Mouse (Mus musculus) hindbrain, embryonic 16.5 days (tissue): ENCODE measurements around the gene Scpep1. TPM values are rescaled to one million over a fixed set of nuclear protein-coding genes. Genes with fewer than 3 reads are reported as not detected.

ENCODE experiments used
- ATAC-seq: fragments of 200-750 bp; cut with Nextera tagmentation; 2 replicates; pipeline ENCODE4 v1.8.0; 2017; ENCODE audit warnings: moderate TSS enrichment, moderate library complexity
- H3K27ac ChIP-seq: fragments of 300-500 bp; sonication (generic); 2 replicates; pipeline ENCODE4 v1.5.1; 2014; ENCODE audit warnings: low read depth, mild to moderate bottlenecking, control low read depth, low read length, moderate library complexity
- H3K27me3 ChIP-seq: fragments of 300-500 bp; sonication (generic); replicated peaks from 2 replicates; pipeline ENCODE4 v1.6.1; 2014; ENCODE audit warnings: low read length; ENCODE audit not compliant: control insufficient read depth, insufficient read depth
- H3K36me3 ChIP-seq: fragments of 300-500 bp; sonication (generic); 2 replicates; pipeline ENCODE4 v1.6.1; 2014; ENCODE audit warnings: mild to moderate bottlenecking, low read length, moderate library complexity, mixed read lengths; ENCODE audit not compliant: control insufficient read depth, insufficient read depth
- H3K4me1 ChIP-seq: fragments of 300-500 bp; sonication (generic); 2 replicates; pipeline ENCODE4 v1.6.1; 2014; ENCODE audit warnings: low read depth, low read length; ENCODE audit not compliant: control insufficient read depth, insufficient read depth
- H3K4me2 ChIP-seq: fragments of 300-500 bp; sonication (generic); 2 replicates; pipeline ENCODE4 v1.6.1; 2014; ENCODE audit warnings: mild to moderate bottlenecking, low read length, control low read depth, moderate library complexity
- H3K4me3 ChIP-seq: fragments of 300-500 bp; sonication (generic); 2 replicates; pipeline ENCODE4 v1.5.1; 2014; ENCODE audit warnings: mild to moderate bottlenecking, low read length, control low read depth, moderate library complexity
- H3K9ac ChIP-seq: fragments of 300-500 bp; sonication (generic); 2 replicates; pipeline ENCODE4 v1.6.1; 2014; ENCODE audit warnings: low read depth, mild to moderate bottlenecking, control low read depth, low read length, moderate library complexity
- H3K9me3 ChIP-seq: fragments of 300-500 bp; sonication (generic); 2 replicates; pipeline ENCODE4 v1.6.1; 2014; ENCODE audit warnings: mild to moderate bottlenecking, low read length, moderate library complexity; ENCODE audit not compliant: control insufficient read depth
- WGBS: fragments of 180-500 bp; shearing (Covaris S2); extraction: QIAGEN DNeasy Blood & Tissue Kit; methylation state at CpG from one replicate; pipeline ENCODE4 v1.1.7; 2014; 5-methylcytosine and 5-hydroxymethylcytosine counted together
- polyA plus RNA-seq: library from polyadenylated mRNA; unstranded; fragments of >200 nt; fragmentation: Nextera tagmentation; extraction: Ambion mirVana; gene quantifications from 2 replicates; pipeline ENCODE4 v1.2.1, GENCODE M21; 2015

Scpep1 gene
- polyA plus RNA-seq, 1 experiment from 2014 or later, result 40.0 TPM

GRCm38 (mm10) chr11:88954803-88955202 lies 462 bp downstream of the Scpep1 start:
- WGBS, result 0% methylated on average over 4 of the region's 4 CpGs
- H3K9ac ChIP-seq, result peak overlapping the region; percentile 66
- peak overlapping the region; percentile 75 for H3K27ac ChIP-seq
- 0 out of 2 replicates have a peak, but pooled peaks cover 3% of the 10 kb centered on the region for H3K4me1 ChIP-seq
- no peaks in the 10 kb centered on the region; the same call in 1 of the 2 replicates for H3K36me3 ChIP-seq
- ATAC-seq, result no peak
- no peaks in the 10 kb centered on the region for H3K9me3 ChIP-seq
- H3K4me2 ChIP-seq, result peak overlapping the region; percentile 69
- H3K27me3 ChIP-seq, result no peaks in the 10 kb centered on the region
- H3K4me3 ChIP-seq, result peak overlapping the region; percentile 63

- WGBS, result 97% methylated on average over 3 of the region's 3 CpGs
- Histone ChIP-seq H3K9me3 (no peaks in the 10 kb centered on the region), H3K27ac (no peak overlapping the region), H3K9ac (no peak overlapping the region), H3K4me2 (no peak overlapping the region), H3K27me3 (no peaks in the 10 kb centered on the region), H3K36me3 (no peaks in the 10 kb centered on the region; the same call in 1 of the 2 replicates), H3K4me1 (0 out of 2 replicates have a peak, but pooled peaks cover 3% of the 10 kb centered on the region), H3K4me3 (no peak overlapping the region)
- ATAC-seq, result no peak
Observed at GRCm38 (mm10) chr11:88953582-88953981, 1.7 kb downstream of the Scpep1 start.

- Histone ChIP-seq H3K9ac (no peak overlapping the region), H3K9me3 (no peaks in the 10 kb centered on the region)
- WGBS, result 96% methylated on average over 5 of the region's 5 CpGs
Observed at GRCm38 (mm10) chr11:88952117-88952516, 3.1 kb downstream of the Scpep1 start.

GRCm38 (mm10) chr11:88951576-88951975 lies 3.7 kb downstream of the Scpep1 start:
- H3K27ac ChIP-seq, result no peak overlapping the region
- no peaks in the 10 kb centered on the region for H3K9me3 ChIP-seq
- H3K9ac ChIP-seq, result no peak overlapping the region
- no peaks in the 10 kb centered on the region for H3K27me3 ChIP-seq
- ATAC-seq, result no peak
- no peak overlapping the region for H3K4me2 ChIP-seq
- H3K36me3 ChIP-seq, result no peaks in the 10 kb centered on the region; the same call in 1 of the 2 replicates
- H3K4me3 ChIP-seq, result no peak overlapping the region
- 0 out of 2 replicates have a peak, but pooled peaks cover 3% of the 10 kb centered on the region for H3K4me1 ChIP-seq
- WGBS, result 90% methylated on average over 2 of the region's 2 CpGs

More at GRCm38 (mm10) chr11:88952117-88952516, 3.1 kb downstream of the Scpep1 start:
- no peak overlapping the region for H3K4me3 ChIP-seq
- no peaks in the 10 kb centered on the region for H3K27me3 ChIP-seq
- H3K4me2 ChIP-seq, result no peak overlapping the region
- H3K4me1 ChIP-seq, result 0 out of 2 replicates have a peak, but pooled peaks cover 3% of the 10 kb centered on the region
- no peak for ATAC-seq
- no peaks in the 10 kb centered on the region; the same call in 1 of the 2 replicates for H3K36me3 ChIP-seq
- no peak overlapping the region for H3K27ac ChIP-seq

- Histone ChIP-seq H3K9ac (no peak overlapping the region), H3K4me2 (no peak overlapping the region), H3K9me3 (no peaks in the 10 kb centered on the region), H3K4me3 (no peak overlapping the region), H3K4me1 (0 out of 2 replicates have a peak, but pooled peaks cover 3% of the 10 kb centered on the region), H3K27ac (no peak overlapping the region), H3K36me3 (no peaks in the 10 kb centered on the region; the same call in 1 of the 2 replicates), H3K27me3 (no peaks in the 10 kb centered on the region)
- WGBS, result 89% methylated on average over 13 of the region's 13 CpGs
- ATAC-seq, result no peak
Observed at GRCm38 (mm10) chr11:88950640-88951250, 4.5 kb downstream of the Scpep1 start.

GRCm38 (mm10) chr11:88949802-88950639 lies 5.2 kb downstream of the Scpep1 start:
- H3K4me2 ChIP-seq, result no peak overlapping the region
- H3K4me3 ChIP-seq, result no peak overlapping the region
- WGBS, result 92% methylated on average over 8 of the region's 8 CpGs
- peaks cover 4% of the 10 kb centered on the region for H3K36me3 ChIP-seq
- no peaks in the 10 kb centered on the region for H3K9me3 ChIP-seq
- H3K4me1 ChIP-seq, result 0 out of 2 replicates have a peak, but pooled peaks cover 3% of the 10 kb centered on the region
- ATAC-seq, result no peak
- H3K27me3 ChIP-seq, result no peaks in the 10 kb centered on the region
- H3K9ac ChIP-seq, result no peak overlapping the region
- no peak overlapping the region for H3K27ac ChIP-seq

GRCm38 (mm10) chr11:88948896-88949295 lies 6.4 kb downstream of the Scpep1 start:
- H3K36me3 ChIP-seq, result peaks cover 10% of the 10 kb centered on the region
- no peak overlapping the region for H3K9ac ChIP-seq
- no peak overlapping the region for H3K4me3 ChIP-seq
- H3K4me1 ChIP-seq, result no peaks in the 10 kb centered on the region
- no peak for ATAC-seq
- no peaks in the 10 kb centered on the region for H3K9me3 ChIP-seq
- H3K27ac ChIP-seq, result no peak overlapping the region
- no peak overlapping the region for H3K4me2 ChIP-seq
- 81% methylated on average over 8 of the region's 8 CpGs for WGBS
- H3K27me3 ChIP-seq, result no peaks in the 10 kb centered on the region

GRCm38 (mm10) chr11:88945971-88946585 lies 9.2 kb downstream of the Scpep1 start:
- Histone ChIP-seq H3K4me1 (no peaks in the 10 kb centered on the region), H3K36me3 (peaks cover 18% of the 10 kb centered on the region), H3K9me3 (no peaks in the 10 kb centered on the region), H3K4me3 (no peak overlapping the region), H3K27me3 (no peaks in the 10 kb centered on the region), H3K4me2 (no peak overlapping the region), H3K27ac (no peak overlapping the region), H3K9ac (no peak overlapping the region)
- 76% methylated on average over 7 of the region's 8 CpGs for WGBS
- ATAC-seq, result no peak

GRCm38 (mm10) chr11:88941489-88941888 lies 13.8 kb downstream of the Scpep1 start:
- ATAC-seq, result no peak

More at GRCm38 (mm10) chr11:88941489-88941888, 13.8 kb downstream of the Scpep1 start:
- Histone ChIP-seq H3K4me3 (no peak overlapping the region), H3K4me2 (no peak overlapping the region), H3K9me3 (no peaks in the 10 kb centered on the region), H3K4me1 (no peaks in the 10 kb centered on the region), H3K36me3 (peaks cover 23% of the 10 kb centered on the region), H3K27me3 (no peaks in the 10 kb centered on the region), H3K9ac (no peak overlapping the region), H3K27ac (no peak overlapping the region)
- 86% methylated on average over 12 of the region's 12 CpGs for WGBS
